Mouse (Mus musculus) stomach, postnatal 0 days (tissue): ENCODE measurements at regions not wholly inside any gene's neighbourhood (a gene's known extent, or its start where the extent isn't known, plus 50 kb on each side); places are given as distances from the start of the nearest gene placed in this dataset.

Source experiments
- CTCF ChIP-seq: IDR thresholded peaks from 2 replicates; pipeline ENCODE4 v1.5.1; 2016; ENCODE audit warnings: antibody characterized with exemption, low read depth, mild to moderate bottlenecking, moderate library complexity
- EP300 ChIP-seq: optimal IDR thresholded peaks from 2 replicates; pipeline ENCODE3; 2016; ENCODE audit warnings: antibody characterized with exemption

DNA sequence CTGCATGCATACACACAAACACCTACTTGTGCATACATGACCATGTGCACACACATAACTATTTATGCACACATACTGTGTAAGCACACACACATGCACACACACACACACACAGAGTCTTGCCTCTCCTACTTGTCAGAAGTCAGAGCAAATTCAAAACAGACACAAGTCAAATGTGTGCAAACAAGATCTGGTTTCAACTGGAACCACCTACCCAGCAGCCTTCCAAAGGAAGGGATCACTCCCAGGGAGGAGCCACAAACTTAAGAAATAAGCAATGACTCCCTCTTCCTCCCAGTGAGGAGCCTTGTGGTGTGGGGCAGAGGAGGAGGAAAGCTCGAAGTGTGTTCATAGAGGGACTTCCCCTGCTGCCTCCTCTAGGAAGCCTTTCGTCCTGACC, 153.8 kb downstream of the Bmp7 start:
- TF ChIP-seq CTCF (no peak), EP300 (no peak)
